Mouse (Mus musculus) erythroblast, embryonic 14.5 days (primary cell): Measurements from ENCODE around the gene Ces1e. TPM values are rescaled to one million over a fixed set of nuclear protein-coding genes. Genes with fewer than 3 reads are reported as not detected.

Experiments
- H3K27me3 ChIP-seq: 2 replicates; pipeline ENCODE4 v1.6.1; 2012; ENCODE audit warnings: inconsistent platforms; ENCODE audit not compliant: control insufficient read depth
- H3K36me3 ChIP-seq: 2 replicates; pipeline ENCODE4 v1.6.1; 2012; ENCODE audit warnings: mild to moderate bottlenecking, inconsistent platforms; ENCODE audit not compliant: control insufficient read depth
- H3K4me1 ChIP-seq: 2 replicates; pipeline ENCODE4 v1.6.1; 2012; ENCODE audit warnings: inconsistent platforms; ENCODE audit not compliant: control insufficient read depth
- H3K4me3 ChIP-seq: replicated peaks from 2 replicates; pipeline ENCODE3; 2012; ENCODE audit warnings: moderate library complexity, mild to moderate bottlenecking, inconsistent platforms
- H3K9me3 ChIP-seq: 2 replicates; pipeline ENCODE4 v1.6.1; 2012; ENCODE audit warnings: low read length, inconsistent platforms, mixed read lengths; ENCODE audit not compliant: control insufficient read depth
- GATA1 ChIP-seq: IDR thresholded peaks from 2 replicates; pipeline ENCODE4 v1.6.1; 2012; ENCODE audit warnings: low read length, inconsistent platforms, mixed read lengths
- TAL1 ChIP-seq: IDR thresholded peaks from 3 replicates; pipeline ENCODE4 v1.6.1; 2012; ENCODE audit warnings: low read length, inconsistent platforms, mixed read lengths
- polyA plus RNA-seq: library from polyadenylated mRNA; stranded (reverse); fragments of >175 nt; gene quantifications from 2 replicates; pipeline ENCODE4 v1.2.3, GENCODE M21; 2012

Ces1e gene
- not detected in 2 replicates for polyA plus RNA-seq

- Histone ChIP-seq H3K4me1 (no peaks in the 10 kb centered on the region), H3K36me3 (no peaks in the 10 kb centered on the region), H3K9me3 (no peaks in the 10 kb centered on the region), H3K27me3 (no peaks in the 10 kb centered on the region), H3K4me3 (no peak within 1 kb of the TSS)
- TF ChIP-seq TAL1 (no peak), GATA1 (no peak)
Measured at GRCm38 (mm10) chr8:93229446-93229845, at the start of gene Ces1e. Gene Ces1e (minus strand): TSS chr8:93229619.

DNA sequence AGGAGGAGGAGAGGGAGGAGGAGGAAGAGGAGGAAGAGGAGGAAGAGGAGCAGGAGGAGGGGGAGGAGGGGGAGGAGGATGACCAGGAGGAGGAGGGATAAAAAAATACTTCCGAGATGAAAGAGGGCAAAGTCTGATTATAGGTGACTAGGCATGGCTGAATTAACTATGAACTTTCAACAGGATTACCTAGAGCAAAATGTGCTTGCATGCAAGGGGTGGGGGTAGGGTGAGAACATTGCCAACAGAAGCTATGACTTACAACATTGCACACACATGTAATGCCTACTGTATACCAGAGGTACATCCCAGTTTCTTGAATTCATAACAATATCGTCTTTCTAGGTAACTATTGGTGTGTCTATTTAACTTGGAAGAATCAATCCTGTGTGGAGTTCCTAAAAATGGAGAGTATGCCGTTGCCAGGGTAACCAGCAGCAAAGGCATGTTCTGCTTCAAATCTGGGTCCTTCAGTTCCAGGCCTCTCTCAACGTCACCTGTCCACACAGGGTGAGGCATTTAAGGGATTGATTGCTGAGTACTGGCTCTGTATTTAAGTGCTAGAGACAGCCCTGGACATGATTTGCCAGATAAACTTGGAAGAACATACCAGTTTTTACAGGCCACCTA lies 48.9 kb upstream of the Ces1e start:
- Histone ChIP-seq H3K36me3 (no peaks in the 10 kb centered on the region), H3K9me3 (peaks cover 8% of the 10 kb centered on the region; the same call in 1 of the 2 replicates), H3K4me1 (no peaks in the 10 kb centered on the region), H3K27me3 (no peaks in the 10 kb centered on the region), H3K4me3 (no peak overlapping the region)
- no peak for TF ChIP-seq TAL1
- no peak for TF ChIP-seq GATA1

DNA sequence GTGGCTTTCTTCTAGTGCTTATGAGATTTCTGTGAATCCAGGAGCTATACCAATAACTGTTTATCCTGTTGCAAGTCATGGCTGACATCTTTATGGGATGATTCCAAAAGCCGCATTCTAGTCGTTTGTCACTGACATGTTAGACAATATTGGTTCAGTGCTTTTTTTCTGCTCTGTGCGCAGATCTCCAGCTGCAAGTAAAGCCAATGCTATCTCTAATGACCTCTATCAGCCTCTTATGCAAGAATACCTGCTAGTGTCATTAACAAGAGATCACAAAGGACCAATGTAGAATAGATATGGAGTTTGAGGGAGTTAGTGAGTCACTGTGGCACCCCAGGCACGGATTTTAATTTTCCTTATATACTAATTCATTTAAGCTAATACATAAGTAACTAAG lies 45.2 kb upstream of the Ces1e start:
- H3K36me3 ChIP-seq = no peaks in the 10 kb centered on the region
- no peak for TF ChIP-seq GATA1
- TF ChIP-seq TAL1 = no peak
- H3K27me3 ChIP-seq = no peaks in the 10 kb centered on the region
- H3K4me3 ChIP-seq = no peak overlapping the region
- H3K4me1 ChIP-seq = no peaks in the 10 kb centered on the region
- peaks cover 13% of the 10 kb centered on the region; the same call in 1 of the 2 replicates for H3K9me3 ChIP-seq

DNA sequence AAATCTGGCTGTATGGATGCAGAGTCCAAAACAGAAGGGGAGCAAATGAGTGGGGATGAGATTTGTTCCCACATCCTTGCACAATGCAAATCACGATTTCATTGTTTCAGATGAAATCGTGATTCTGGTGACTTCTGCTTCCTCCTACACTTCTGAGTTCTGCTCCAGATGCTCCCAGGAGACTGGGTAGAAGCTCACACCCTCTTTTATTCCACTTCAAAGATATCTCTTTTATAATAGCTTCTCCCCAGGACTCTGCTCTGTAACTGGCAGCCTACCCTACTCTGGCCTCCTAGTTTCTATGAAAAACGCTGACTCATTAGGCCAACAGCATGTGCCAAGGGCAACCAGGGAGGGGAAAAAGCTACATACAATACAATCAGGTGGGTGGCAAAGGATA lies 43.9 kb upstream of the Ces1e start:
- Histone ChIP-seq H3K27me3 (no peaks in the 10 kb centered on the region), H3K4me1 (no peaks in the 10 kb centered on the region), H3K36me3 (no peaks in the 10 kb centered on the region), H3K9me3 (peaks cover 13% of the 10 kb centered on the region; the same call in 1 of the 2 replicates), H3K4me3 (no peak overlapping the region)
- TF ChIP-seq TAL1 (no peak), GATA1 (no peak)

GRCm38 (mm10) chr8:93272686-93273085 lies 43.3 kb upstream of the Ces1e start:
- TF ChIP-seq TAL1 (no peak), GATA1 (no peak)
- Histone ChIP-seq H3K4me1 (no peaks in the 10 kb centered on the region), H3K36me3 (no peaks in the 10 kb centered on the region), H3K27me3 (no peaks in the 10 kb centered on the region), H3K4me3 (no peak overlapping the region), H3K9me3 (peaks cover 13% of the 10 kb centered on the region; the same call in 1 of the 2 replicates)

DNA sequence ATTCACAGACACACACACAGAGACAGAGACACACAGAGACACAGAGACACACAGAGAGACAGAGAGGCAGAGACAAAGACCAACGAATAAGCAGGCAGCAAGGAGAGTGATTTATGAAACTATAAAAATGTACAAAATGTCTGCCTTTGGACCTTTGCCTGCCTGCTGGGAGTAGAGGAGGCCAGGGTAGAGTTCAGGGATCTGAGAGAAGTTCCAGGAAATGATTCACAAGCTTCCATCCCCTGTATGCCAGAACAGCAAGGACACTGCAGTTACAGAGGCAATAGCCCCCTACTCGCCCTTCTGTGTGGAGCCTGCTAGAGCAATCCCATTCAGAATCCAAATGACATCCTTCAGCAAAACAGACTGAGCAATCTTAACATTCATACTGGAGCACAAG lies 32.0 kb upstream of the Ces1e start:
- H3K36me3 ChIP-seq = no peaks in the 10 kb centered on the region
- H3K27me3 ChIP-seq = no peaks in the 10 kb centered on the region
- H3K4me1 ChIP-seq = no peaks in the 10 kb centered on the region
- H3K4me3 ChIP-seq = no peak overlapping the region
- TF ChIP-seq TAL1 = no peak
- TF ChIP-seq GATA1 = no peak
- peaks cover 2% of the 10 kb centered on the region for H3K9me3 ChIP-seq

DNA sequence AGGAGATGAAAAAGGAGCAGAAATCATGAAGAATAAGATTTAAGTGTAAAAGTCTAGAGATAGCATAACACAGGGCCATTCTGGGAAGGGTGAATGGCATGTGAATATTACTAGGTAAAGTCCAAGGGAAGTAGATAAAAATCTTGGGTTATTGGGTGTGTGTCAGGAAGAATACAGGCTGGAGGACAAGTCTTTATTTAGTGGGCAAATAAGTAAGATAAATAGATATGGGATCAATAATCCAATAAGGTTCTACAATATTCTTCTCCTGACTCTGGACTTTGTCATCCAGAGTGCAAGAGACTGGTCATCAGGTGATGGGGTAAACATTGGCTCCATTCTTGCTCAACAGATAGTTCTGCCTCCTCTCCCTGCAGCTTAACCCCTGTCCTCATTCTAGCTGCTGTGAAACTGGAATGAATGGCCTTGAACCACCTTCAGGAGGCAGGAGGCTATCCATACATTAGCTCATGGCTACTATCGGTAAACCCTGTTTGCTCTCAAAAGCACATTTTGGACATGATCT lies 23.0 kb upstream of the Ces1e start:
- no peak overlapping the region for H3K4me3 ChIP-seq
- H3K36me3 ChIP-seq = no peaks in the 10 kb centered on the region
- TF ChIP-seq GATA1 = no peak
- TF ChIP-seq TAL1 = no peak
- no peaks in the 10 kb centered on the region for H3K4me1 ChIP-seq
- H3K9me3 ChIP-seq = no peaks in the 10 kb centered on the region
- no peaks in the 10 kb centered on the region for H3K27me3 ChIP-seq

GRCm38 (mm10) chr8:93246057-93246456 lies 16.6 kb upstream of the Ces1e start:
- no peaks in the 10 kb centered on the region for H3K4me1 ChIP-seq
- H3K36me3 ChIP-seq = no peaks in the 10 kb centered on the region
- TF ChIP-seq GATA1 (no peak), TAL1 (no peak)
- no peaks in the 10 kb centered on the region for H3K27me3 ChIP-seq
- no peaks in the 10 kb centered on the region for H3K9me3 ChIP-seq
- H3K4me3 ChIP-seq = no peak overlapping the region

DNA sequence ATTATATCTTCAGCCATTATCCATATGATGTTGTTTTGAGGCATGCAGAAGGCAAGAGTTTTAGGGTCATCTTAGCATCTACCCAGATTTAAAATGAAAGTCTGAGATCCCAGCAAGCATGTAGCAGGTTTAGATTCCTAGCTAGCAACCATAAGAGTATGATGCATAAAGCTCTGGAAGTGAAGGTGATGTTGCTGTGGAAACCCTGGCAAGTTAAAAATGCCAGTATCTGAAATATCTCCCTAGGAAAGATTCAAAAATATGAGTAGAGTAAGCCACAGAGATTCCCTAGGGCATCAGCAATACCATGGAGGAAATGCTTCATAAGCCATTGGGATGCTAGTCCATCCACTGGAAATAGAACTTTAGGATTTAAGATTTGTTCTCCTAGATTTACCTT lies 10.5 kb upstream of the Ces1e start:
- Histone ChIP-seq H3K4me3 (no peak overlapping the region), H3K4me1 (no peaks in the 10 kb centered on the region), H3K36me3 (no peaks in the 10 kb centered on the region), H3K27me3 (no peaks in the 10 kb centered on the region), H3K9me3 (peaks cover 2% of the 10 kb centered on the region; the same call in 1 of the 2 replicates)
- no peak for TF ChIP-seq GATA1
- no peak for TF ChIP-seq TAL1

GRCm38 (mm10) chr8:93235681-93236080 lies 6.3 kb upstream of the Ces1e start:
- Histone ChIP-seq H3K4me3 (no peak overlapping the region), H3K27me3 (no peaks in the 10 kb centered on the region), H3K9me3 (peaks cover 2% of the 10 kb centered on the region; the same call in 1 of the 2 replicates), H3K4me1 (no peaks in the 10 kb centered on the region), H3K36me3 (no peaks in the 10 kb centered on the region)
- TF ChIP-seq TAL1 (no peak), GATA1 (no peak)
